Mouse (Mus musculus) forebrain, embryonic 10.5 days (tissue): ENCODE measurements around the gene Mrpl44. TPM values are rescaled to one million over a fixed set of nuclear protein-coding genes. Genes with fewer than 3 reads are reported as not detected.
A peak's percentile ranks its signal among the peaks of the same experiment; 100 is the strongest.

Experiments used
- DNase-seq: peaks from one replicate; pipeline ENCODE4 v3.0.0-alpha.2; 2017; ENCODE audit warnings: low spot score; ENCODE audit errors: extremely low spot score
- H3K27ac ChIP-seq: fragments of 300-500 bp; sonication (generic); 2 replicates; pipeline ENCODE4 v1.5.1; 2016; ENCODE audit warnings: mild to moderate bottlenecking
- H3K27me3 ChIP-seq: fragments of 300-500 bp; sonication (generic); 2 replicates; pipeline ENCODE4 v1.6.1; 2016; ENCODE audit warnings: mild to moderate bottlenecking; ENCODE audit not compliant: poor library complexity, severe bottlenecking
- H3K36me3 ChIP-seq: fragments of 300-500 bp; sonication (generic); replicated peaks from 2 replicates; pipeline ENCODE4 v1.6.1; 2016; ENCODE audit warnings: mild to moderate bottlenecking, moderate library complexity
- H3K4me1 ChIP-seq: fragments of 300-500 bp; sonication (generic); 2 replicates; pipeline ENCODE4 v1.6.1; 2016
- H3K4me3 ChIP-seq: fragments of 300-500 bp; sonication (generic); 2 replicates; pipeline ENCODE4 v1.5.1; 2016; ENCODE audit warnings: mild to moderate bottlenecking, moderate library complexity
- H3K9me3 ChIP-seq: fragments of 300-500 bp; sonication (generic); 2 replicates; pipeline ENCODE4 v1.6.1; 2016; ENCODE audit warnings: mild to moderate bottlenecking, moderate library complexity
- WGBS: fragments of 180-500 bp; shearing (Covaris S2); methylation state at CpG from one replicate; pipeline ENCODE4 v1.1.7; 2016; 5-methylcytosine and 5-hydroxymethylcytosine counted together
- polyA plus RNA-seq: library from polyadenylated mRNA; unstranded; fragments of >200 nt; fragmentation: Nextera tagmentation; extraction: Ambion mirVana; gene quantifications from 2 replicates; pipeline ENCODE4 v1.2.1, GENCODE M21; 2016

The Mrpl44 gene
- polyA plus RNA-seq, 1 experiment from 2014 or later: 64.2 TPM

DNA sequence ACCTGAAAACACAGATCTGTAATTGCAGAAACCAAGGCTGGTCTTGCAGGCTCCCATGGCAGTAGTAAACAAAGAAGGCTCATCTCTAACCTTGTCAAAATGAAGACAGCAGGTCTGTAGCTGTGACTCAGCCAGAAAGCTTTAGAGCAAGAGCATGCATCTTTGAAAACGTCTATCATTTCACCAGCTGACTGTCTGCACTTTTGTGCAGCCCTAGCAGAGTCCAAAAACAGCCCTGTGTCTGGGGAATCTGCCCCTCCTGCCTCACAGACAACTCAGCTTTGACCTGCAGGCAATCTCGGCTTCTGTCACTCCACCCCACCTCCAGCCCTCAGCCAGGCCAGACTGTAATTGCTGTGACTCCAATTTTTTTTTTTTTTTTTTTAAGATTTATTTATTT lies 20.4 kb upstream of the Mrpl44 start:
- Histone ChIP-seq H3K36me3 (peaks cover 9% of the 10 kb centered on the region; the same call in 1 of the 2 replicates), H3K27me3 (no peaks in the 10 kb centered on the region), H3K4me3 (no peak overlapping the region), H3K27ac (no peak overlapping the region), H3K9me3 (no peaks in the 10 kb centered on the region; the same call in 1 of the 2 replicates), H3K4me1 (peaks cover 16% of the 10 kb centered on the region)
- 84% methylated on average over 2 of the region's 2 CpGs for WGBS
- no peak for DNase-seq

DNA sequence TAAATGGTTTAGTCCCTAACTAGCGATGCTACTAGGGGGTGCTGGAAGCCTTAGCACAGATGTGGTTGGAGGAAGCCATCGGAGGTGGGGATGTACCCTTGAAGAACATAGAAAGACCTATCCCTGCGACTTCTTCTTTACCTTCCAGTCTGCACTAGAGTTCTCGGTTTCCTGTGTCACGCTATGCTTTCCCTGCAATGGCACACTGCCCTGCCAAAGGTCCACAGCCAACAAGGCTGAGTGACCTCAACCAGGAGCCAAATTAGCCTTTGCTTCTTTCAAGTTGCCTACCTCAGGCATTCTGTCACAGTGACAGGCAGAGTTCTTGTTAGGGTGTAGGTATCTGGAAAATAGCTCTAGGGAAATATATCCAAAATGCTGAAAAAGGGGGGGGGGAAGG lies 19.4 kb upstream of the Mrpl44 start:
- no peak overlapping the region for H3K4me3 ChIP-seq
- H3K27ac ChIP-seq: no peak overlapping the region
- H3K36me3 ChIP-seq: peaks cover 6% of the 10 kb centered on the region; the same call in 1 of the 2 replicates
- H3K9me3 ChIP-seq: no peaks in the 10 kb centered on the region
- no peaks in the 10 kb centered on the region for H3K27me3 ChIP-seq
- peaks cover 23% of the 10 kb centered on the region for H3K4me1 ChIP-seq
- 93% methylated on average over 5 of the region's 5 CpGs for WGBS
- DNase-seq: no peak

DNA sequence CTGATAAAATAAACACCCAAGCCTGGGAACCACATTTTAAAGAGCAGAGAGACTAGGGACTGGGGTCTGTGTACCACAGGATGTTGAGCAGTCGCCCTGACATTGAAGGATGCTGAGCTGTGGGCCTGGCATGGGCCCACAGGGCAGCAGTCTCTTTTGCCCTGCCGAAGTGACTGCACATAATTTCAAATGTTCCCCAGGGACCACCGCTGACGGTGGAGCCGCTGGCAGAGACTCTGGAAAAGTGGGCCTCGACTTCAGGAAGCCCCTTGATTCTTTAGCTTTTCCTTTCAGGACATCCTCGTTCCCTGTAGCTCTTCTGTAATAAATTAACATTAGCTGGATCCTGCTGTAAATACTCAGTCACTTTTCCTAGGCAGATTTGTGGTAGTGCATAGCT lies 18.7 kb upstream of the Mrpl44 start:
- WGBS: 86% methylated on average over 7 of the region's 7 CpGs
- DNase-seq: no peak
- Histone ChIP-seq H3K4me3 (no peak overlapping the region), H3K27me3 (no peaks in the 10 kb centered on the region), H3K9me3 (no peaks in the 10 kb centered on the region), H3K27ac (no peak overlapping the region), H3K36me3 (peaks cover under 1% of the 10 kb centered on the region; the same call in 1 of the 2 replicates), H3K4me1 (peaks cover 27% of the 10 kb centered on the region)

DNA sequence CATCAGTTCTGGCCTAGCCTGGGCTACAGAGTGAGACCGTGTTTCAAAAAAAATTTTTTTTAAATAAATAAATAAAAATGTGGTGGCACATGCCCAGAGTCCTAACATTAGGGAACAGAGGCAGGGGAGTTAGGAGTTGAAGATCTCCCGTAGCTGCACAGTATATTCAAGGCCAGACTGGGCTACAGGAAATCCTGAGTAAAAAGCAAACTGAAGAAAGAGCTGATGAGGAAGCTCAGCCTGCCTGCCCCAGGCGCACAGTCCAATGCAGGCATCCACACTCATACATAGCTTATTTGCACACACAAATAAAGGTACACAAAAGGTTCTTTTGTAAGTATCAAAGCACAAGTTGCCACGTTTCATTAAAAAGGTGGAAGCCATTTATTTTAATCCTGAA lies 18.2 kb upstream of the Mrpl44 start:
- DNase-seq: no peak
- Histone ChIP-seq H3K27me3 (no peaks in the 10 kb centered on the region), H3K4me1 (peaks cover 29% of the 10 kb centered on the region), H3K4me3 (no peak overlapping the region), H3K36me3 (no peaks in the 10 kb centered on the region), H3K27ac (no peak overlapping the region), H3K9me3 (no peaks in the 10 kb centered on the region)
- WGBS: 85% methylated on average over 4 of the region's 4 CpGs

DNA sequence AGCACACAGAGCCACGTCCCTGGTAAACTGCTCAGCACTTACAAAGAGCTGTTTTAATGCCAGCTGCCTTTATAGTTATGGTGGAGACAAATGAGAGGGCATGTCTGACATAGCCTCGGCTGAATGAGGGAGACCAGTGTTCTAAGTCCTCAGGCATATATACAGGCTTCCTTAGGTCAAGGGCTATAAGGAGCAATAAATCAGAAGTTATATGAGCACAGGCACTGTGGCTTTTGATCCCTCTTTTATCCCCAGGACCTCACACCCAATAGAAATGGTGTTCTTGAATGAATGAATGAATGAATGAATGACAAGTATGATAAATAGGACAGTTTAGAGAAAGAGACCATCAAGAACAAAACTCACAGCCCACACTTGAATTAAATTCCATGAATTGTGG lies 16.8 kb upstream of the Mrpl44 start:
- Histone ChIP-seq H3K36me3 (no peaks in the 10 kb centered on the region), H3K4me1 (peaks cover 29% of the 10 kb centered on the region), H3K4me3 (no peak overlapping the region), H3K27me3 (no peaks in the 10 kb centered on the region), H3K9me3 (no peaks in the 10 kb centered on the region), H3K27ac (no peak overlapping the region; the same call in 1 of the 2 replicates)
- DNase-seq: no peak
- WGBS: 62% methylated on average over 2 of the region's 2 CpGs

DNA sequence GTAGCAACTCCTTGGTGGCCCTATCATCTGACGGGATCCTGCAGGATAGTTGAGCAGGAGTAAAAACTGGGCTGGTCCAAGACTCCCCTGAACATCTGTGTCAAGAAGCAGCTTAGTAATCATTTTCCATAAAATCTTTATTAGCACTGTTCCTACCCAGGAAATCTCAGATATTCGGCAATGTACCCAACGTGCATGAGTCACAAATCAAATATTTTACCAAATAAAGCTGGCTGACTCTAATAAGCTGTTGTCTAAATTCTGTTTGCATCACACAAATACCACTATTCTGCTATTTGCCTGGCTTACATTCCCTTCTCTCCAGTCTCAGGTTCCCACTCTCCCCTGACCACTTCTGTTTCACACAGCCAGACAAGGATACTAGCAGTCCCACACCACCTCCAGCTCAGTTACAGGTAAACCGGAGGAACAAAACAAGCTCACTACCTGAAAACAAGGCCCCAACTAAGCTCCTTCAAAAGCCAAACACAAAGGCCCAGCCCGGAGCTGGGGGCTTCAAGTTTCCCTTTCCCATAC lies 16.3 kb upstream of the Mrpl44 start:
- H3K4me3 ChIP-seq: peak overlapping the region; percentile 88; the same call in 1 of the 2 replicates
- 65% methylated on average over 5 of the region's 5 CpGs for WGBS
- H3K27me3 ChIP-seq: no peaks in the 10 kb centered on the region
- H3K4me1 ChIP-seq: peaks cover 29% of the 10 kb centered on the region
- DNase-seq: no peak
- no peaks in the 10 kb centered on the region for H3K36me3 ChIP-seq
- H3K9me3 ChIP-seq: no peaks in the 10 kb centered on the region
- H3K27ac ChIP-seq: no peak overlapping the region

DNA sequence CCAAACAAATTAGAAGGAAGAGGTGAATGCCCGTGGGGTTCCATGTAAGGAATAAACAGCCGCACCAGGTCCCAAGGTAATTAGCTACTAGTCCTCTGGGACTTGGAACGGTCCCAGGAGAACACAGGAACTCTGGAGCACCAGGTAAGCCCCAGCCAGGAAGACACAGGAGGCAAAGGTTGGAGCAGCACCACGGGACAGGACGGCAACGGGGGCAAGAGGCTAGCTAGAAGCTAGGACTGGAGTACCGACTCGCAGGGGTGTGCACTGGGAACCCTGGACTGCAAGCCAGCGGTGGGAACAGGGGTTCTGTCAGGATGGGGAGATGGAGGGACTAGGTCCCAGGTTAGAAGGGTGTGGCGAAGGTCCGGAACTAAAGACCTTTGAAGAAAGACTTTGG lies 15.2 kb upstream of the Mrpl44 start:
- Histone ChIP-seq H3K27ac (peak overlapping the region; percentile 91), H3K4me3 (peak overlapping the region; percentile 88), H3K36me3 (no peaks in the 10 kb centered on the region), H3K9me3 (no peaks in the 10 kb centered on the region), H3K27me3 (no peaks in the 10 kb centered on the region), H3K4me1 (peaks cover 29% of the 10 kb centered on the region)
- no peak for DNase-seq
- 13% methylated on average over 11 of the region's 11 CpGs for WGBS

DNA sequence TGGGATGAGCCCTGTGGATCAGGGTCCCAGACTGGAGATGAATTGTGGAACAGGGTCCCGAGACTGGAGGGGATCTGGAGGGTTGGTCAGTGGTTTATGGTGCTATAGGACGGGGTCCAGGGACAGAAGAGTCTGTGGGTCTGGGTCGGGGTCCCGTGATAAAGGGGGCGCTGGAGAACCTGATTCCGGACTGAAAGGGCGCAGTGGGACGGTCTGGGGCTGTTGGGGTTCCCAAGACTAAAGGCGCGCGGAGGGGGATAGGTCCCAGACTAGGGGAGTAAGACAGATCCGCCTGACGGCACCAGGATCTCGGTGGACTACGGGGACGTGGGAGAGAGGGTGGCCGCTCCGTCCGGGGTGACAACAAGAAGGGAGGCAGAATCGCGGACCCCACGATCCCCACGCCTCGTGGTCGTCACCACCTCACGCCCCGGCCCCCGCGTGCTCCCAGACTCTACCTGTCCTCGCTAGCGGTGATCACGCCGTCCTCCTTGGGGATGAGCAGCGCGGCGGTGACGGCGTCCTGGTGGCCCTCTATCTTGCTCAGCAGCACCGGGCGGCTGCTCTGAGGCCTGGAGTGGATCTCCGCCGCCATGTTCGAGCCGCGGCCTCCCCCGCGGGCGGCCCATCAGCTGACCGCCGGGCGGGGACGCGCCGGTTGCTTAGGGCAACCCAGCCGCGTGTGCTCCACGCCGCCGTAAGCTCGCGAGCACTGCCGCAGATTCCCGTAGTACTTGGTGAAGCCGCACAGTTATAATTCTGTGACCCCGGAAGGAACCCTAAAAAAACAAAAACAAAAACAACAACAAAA lies 14.5 kb upstream of the Mrpl44 start:
- peak; percentile 75 for DNase-seq
- under 1% methylated on average over 65 of the region's 65 CpGs for WGBS
- Histone ChIP-seq H3K27ac (peak overlapping the region; percentile 91), H3K9me3 (no peaks in the 10 kb centered on the region), H3K27me3 (no peaks in the 10 kb centered on the region), H3K36me3 (no peaks in the 10 kb centered on the region), H3K4me3 (peak overlapping the region; percentile 88), H3K4me1 (peaks cover 29% of the 10 kb centered on the region)

DNA sequence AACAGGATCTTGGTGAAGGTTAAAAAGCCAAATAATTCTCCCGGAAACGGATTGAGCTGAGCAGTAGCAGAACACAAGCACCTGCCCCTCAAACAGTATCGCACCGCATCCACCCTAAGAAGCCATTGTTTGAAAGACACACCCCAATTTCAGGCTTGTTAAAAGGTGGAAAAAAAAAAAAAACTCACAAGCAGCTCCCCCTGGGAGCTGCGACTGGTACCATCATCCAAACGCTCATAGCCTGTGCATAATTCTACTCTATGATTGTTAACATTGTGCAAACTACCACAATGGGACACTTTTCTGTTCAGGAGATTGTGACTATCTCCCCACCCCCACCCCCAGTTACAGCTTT lies 13.9 kb upstream of the Mrpl44 start:
- no peaks in the 10 kb centered on the region for H3K36me3 ChIP-seq
- no peak for DNase-seq
- H3K4me3 ChIP-seq: peak overlapping the region; percentile 88
- peak overlapping the region; percentile 91 for H3K27ac ChIP-seq
- 0% methylated on average over 6 of the region's 6 CpGs for WGBS
- H3K4me1 ChIP-seq: peaks cover 29% of the 10 kb centered on the region
- H3K9me3 ChIP-seq: no peaks in the 10 kb centered on the region
- H3K27me3 ChIP-seq: no peaks in the 10 kb centered on the region

DNA sequence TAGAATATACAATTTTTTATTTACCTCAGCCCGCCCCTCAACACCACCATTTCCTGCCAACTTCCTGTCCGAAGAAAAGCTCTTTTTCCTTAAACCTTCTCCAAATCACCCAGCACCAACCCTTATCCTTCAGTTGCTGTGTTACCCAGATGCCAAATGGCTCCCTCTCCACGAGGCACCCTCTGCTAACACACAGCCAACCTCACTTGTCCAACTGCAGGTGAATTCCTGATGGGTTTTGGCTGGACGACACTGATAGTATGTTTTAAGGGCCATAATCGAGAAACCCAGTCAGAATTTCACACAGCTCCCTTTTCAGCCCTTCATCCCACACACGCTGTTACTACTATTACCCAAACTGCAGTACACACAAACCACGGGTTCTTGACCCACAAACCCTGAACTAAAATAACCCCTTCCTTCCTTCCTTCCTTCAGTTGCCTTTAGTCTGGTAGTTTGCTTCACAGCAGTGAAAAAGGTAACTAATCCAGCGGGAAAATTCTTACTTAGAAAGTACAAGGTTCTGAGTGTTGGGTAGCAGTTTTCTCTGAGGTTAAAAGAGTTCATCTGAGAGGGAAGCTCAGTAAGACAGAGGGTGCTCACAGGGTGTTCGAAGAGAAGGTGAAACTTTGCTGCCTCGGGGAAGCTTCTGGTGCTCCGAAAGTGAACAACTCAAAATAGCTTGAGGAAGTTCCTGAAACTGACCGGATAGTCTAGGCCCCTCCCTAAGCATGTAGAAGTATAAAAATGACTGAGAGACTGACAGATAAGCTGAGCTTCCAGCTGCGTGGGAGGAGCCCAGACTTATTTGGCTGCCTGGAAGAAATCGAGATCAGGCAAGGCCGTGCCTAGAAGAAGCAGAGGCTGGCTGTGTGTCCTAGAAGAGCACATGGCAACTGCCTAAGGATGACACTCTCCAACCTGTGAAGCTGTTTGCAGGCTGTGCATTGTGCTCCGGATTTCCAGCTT lies 13.3 kb upstream of the Mrpl44 start:
- Histone ChIP-seq H3K4me1 (peaks cover 29% of the 10 kb centered on the region), H3K27ac (peak overlapping the region; percentile 91), H3K36me3 (no peaks in the 10 kb centered on the region), H3K9me3 (no peaks in the 10 kb centered on the region), H3K4me3 (peak overlapping the region; percentile 88), H3K27me3 (no peaks in the 10 kb centered on the region)
- 70% methylated on average over 16 of the region's 16 CpGs for WGBS
- no peak for DNase-seq

DNA sequence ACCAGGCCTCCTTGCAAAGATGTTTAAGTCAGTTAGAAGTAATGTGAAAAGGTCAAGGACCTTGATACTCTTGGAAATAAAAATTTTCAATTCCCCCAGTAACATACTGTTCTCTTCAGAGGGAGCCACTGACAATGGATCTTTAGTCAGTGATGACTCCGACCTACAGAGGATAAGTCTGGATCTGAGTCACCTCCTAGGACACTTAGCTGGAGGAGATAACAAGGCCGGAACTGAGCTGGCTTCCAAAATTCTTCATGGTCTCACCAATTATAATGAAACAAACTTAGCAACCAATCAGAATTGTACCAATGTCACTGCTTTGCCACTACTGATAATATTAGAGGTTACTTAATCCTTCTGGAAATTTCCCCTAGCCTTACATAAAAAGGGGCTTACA lies 11.8 kb upstream of the Mrpl44 start:
- H3K4me1 ChIP-seq: peaks cover 25% of the 10 kb centered on the region
- WGBS: 92% methylated on average over 2 of the region's 2 CpGs
- H3K27ac ChIP-seq: no peak overlapping the region
- no peaks in the 10 kb centered on the region for H3K9me3 ChIP-seq
- no peak for DNase-seq
- no peaks in the 10 kb centered on the region for H3K27me3 ChIP-seq
- no peak overlapping the region for H3K4me3 ChIP-seq
- no peaks in the 10 kb centered on the region for H3K36me3 ChIP-seq

DNA sequence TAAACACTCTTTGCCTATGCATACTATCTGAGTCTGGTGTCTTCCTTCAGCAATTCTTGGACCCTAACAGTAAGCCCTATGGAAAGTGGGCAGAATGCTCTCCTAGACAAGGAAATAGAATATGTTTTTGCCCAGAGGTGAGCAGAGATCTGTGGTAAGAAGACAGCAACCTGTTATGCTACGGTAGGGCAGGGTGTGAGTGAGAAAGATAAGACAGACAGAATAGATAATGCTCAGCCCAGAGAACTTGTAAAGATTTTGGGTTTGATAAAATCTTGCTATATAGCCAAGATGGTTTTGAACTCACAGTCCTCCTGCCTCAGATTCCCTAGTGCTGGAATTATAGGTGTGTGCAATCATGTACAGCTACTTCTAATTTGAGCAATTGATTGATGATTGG lies 11.3 kb upstream of the Mrpl44 start:
- H3K9me3 ChIP-seq: no peaks in the 10 kb centered on the region
- WGBS: 84% methylated on average over 1 of the region's 1 CpGs
- H3K36me3 ChIP-seq: no peaks in the 10 kb centered on the region
- no peak overlapping the region for H3K4me3 ChIP-seq
- DNase-seq: no peak
- no peaks in the 10 kb centered on the region for H3K27me3 ChIP-seq
- no peak overlapping the region for H3K27ac ChIP-seq
- peaks cover 21% of the 10 kb centered on the region for H3K4me1 ChIP-seq
